Mouse (Mus musculus) liver, embryonic 14.5 days (tissue): ENCODE data around the gene Dab2. TPM values are rescaled to one million over a fixed set of nuclear protein-coding genes. Genes with fewer than 3 reads are reported as not detected.
A peak's percentile ranks its signal among the peaks of the same experiment; 100 is the strongest.

Source experiments
- ATAC-seq: fragments of 200-750 bp; cut with Nextera tagmentation; 2 replicates; pipeline ENCODE4 v1.8.0; 2017; ENCODE audit warnings: moderate number of reproducible peaks, mild to moderate bottlenecking, moderate library complexity; ENCODE audit not compliant: insufficient read depth
- DNase-seq, 3 experiments: peaks; one replicate each; pipeline ENCODE4 v3.0.0-alpha.2; 2012 to 2013; ENCODE audit warnings: low read depth in 3 of 3, low spot score in 3 of 3
- H3K27ac ChIP-seq: fragments of 300-500 bp; sonication (generic); 2 replicates; pipeline ENCODE4 v1.5.1; 2014; ENCODE audit warnings: moderate library complexity, mild to moderate bottlenecking, control low read depth, inconsistent platforms
- H3K27me3 ChIP-seq: fragments of 300-500 bp; sonication (generic); 2 replicates; pipeline ENCODE4 v1.6.1; 2014; ENCODE audit warnings: mild to moderate bottlenecking, low read length, moderate library complexity; ENCODE audit not compliant: control insufficient read depth, insufficient read depth
- H3K36me3 ChIP-seq: fragments of 300-500 bp; sonication (generic); replicated peaks from 2 replicates; pipeline ENCODE4 v1.6.1; 2014; ENCODE audit warnings: low read depth; ENCODE audit not compliant: control insufficient read depth, insufficient read depth
- H3K4me1 ChIP-seq, 2 experiments: fragments of 200-500 bp in 1 of 2; fragments of 300-500 bp in 1 of 2; sonication (generic) in 1 of 2; replicated peaks; 2 replicates each; pipeline ENCODE4 v1.6.1; 2012 to 2014; ENCODE audit warnings: antibody characterized with exemption in 1 of 2, inconsistent platforms in 1 of 2, low read length in 1 of 2; ENCODE audit not compliant: control insufficient read depth in 2 of 2, insufficient read depth in 2 of 2
- H3K4me2 ChIP-seq: fragments of 300-500 bp; sonication (generic); 2 replicates; pipeline ENCODE4 v1.6.1; 2014; ENCODE audit warnings: low read depth, mild to moderate bottlenecking, control low read depth, moderate library complexity
- H3K4me3 ChIP-seq, 2 experiments: fragments of 200-500 bp in 1 of 2; fragments of 300-500 bp in 1 of 2; sonication (generic) in 1 of 2; 2 replicates each; pipeline ENCODE4 v1.5.1; 2012 to 2014; ENCODE audit warnings: low read depth in 2 of 2, low read length in 2 of 2, mild to moderate bottlenecking in 2 of 2, control low read depth in 1 of 2, inconsistent platforms in 1 of 2, moderate library complexity in 1 of 2; ENCODE audit not compliant: insufficient read depth in 1 of 2
- H3K9ac ChIP-seq: fragments of 300-500 bp; sonication (generic); replicated peaks from 2 replicates; pipeline ENCODE4 v1.6.1; 2014; ENCODE audit warnings: mild to moderate bottlenecking, control low read depth, moderate library complexity
- H3K9me3 ChIP-seq: fragments of 300-500 bp; sonication (generic); 2 replicates; pipeline ENCODE4 v1.6.1; 2016; ENCODE audit warnings: low read length, mixed read lengths; ENCODE audit not compliant: control insufficient read depth
- CTCF ChIP-seq: IDR thresholded peaks from 2 replicates; pipeline ENCODE4 v1.5.1; 2016; ENCODE audit warnings: antibody characterized with exemption, low read depth, control low read depth
- EP300 ChIP-seq: IDR thresholded peaks from 2 replicates; pipeline ENCODE4 v1.6.1; 2016; ENCODE audit warnings: antibody characterized with exemption, low read depth
- WGBS: fragments of 180-500 bp; shearing (Covaris S2); extraction: QIAGEN DNeasy Blood & Tissue Kit; methylation state at CpG from one replicate; pipeline ENCODE4 v1.1.7; 2014; ENCODE audit not compliant: insufficient replicate concordance; 5-methylcytosine and 5-hydroxymethylcytosine counted together
- polyA plus RNA-seq, 2 experiments: library from polyadenylated mRNA; depleted of rRNA in 1 of 2; stranded (reverse) in 1 of 2; unstranded in 1 of 2; fragments of >200 nt; fragmentation: Nextera tagmentation in 1 of 2; extraction: Ambion mirVana in 1 of 2; gene quantifications; 2 replicates each; pipeline versions ENCODE4 v1.2.1 to v1.2.3; 2012 to 2014

The Dab2 gene
- polyA plus RNA-seq, 2 experiments, result 7.5 to 9.5 TPM

DNA sequence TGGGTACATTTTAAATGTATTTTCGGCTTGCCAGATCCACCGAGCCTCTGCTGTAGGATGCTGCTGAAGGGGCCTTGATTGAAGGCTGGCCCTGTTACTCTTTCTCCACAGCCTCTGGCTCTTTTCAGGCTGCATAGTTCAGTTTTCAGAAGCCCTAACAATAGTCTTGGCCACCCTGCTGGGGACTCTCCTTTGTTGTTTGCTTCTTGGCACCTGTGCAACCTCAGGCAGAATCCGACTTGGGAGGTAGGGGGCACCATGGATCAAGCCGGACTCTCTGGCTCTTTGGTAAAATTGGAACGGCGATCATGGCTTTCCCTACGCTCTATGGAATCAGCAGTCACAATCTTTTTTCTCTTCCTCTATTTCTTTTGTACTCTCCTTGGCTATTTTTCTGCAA lies 132.2 kb downstream of the Dab2 start:
- WGBS, result 69% methylated on average over 7 of the region's 7 CpGs
- Histone ChIP-seq H3K4me1 (no peaks in the 10 kb centered on the region), H3K4me2 (no peak overlapping the region), H3K9ac (no peak overlapping the region), H3K27me3 (no peaks in the 10 kb centered on the region), H3K27ac (no peak overlapping the region), H3K4me3 (no peak overlapping the region), H3K9me3 (no peaks in the 10 kb centered on the region), H3K36me3 (no peaks in the 10 kb centered on the region)
- TF ChIP-seq EP300 (no peak), CTCF (no peak)
- no peak for DNase-seq
- no peak for ATAC-seq

DNA sequence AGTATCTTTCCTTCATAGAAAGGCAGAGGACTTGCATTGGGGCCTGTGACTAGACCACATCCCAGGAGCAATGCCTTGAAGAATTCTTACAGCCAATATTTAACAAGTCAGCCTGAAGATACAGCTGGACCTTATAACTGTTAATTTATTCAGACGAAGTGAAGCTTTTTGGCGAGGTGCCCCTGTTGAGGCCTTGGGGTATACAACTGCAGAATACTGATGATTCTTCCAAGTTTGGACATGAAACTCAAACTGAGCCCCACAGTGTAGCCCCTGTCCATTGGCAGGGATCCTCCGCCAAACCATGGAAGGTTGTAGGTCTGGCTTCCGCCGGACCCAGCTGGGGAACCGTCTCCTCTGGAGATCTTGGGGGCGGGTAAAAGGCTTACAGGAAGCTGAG lies 132.8 kb downstream of the Dab2 start:
- Histone ChIP-seq H3K27me3 (no peaks in the 10 kb centered on the region), H3K4me1 (no peaks in the 10 kb centered on the region), H3K4me3 (no peak overlapping the region), H3K9ac (no peak overlapping the region), H3K4me2 (no peak overlapping the region), H3K9me3 (no peaks in the 10 kb centered on the region), H3K36me3 (no peaks in the 10 kb centered on the region), H3K27ac (no peak overlapping the region)
- TF ChIP-seq EP300 (no peak), CTCF (no peak)
- WGBS, result 74% methylated on average over 7 of the region's 7 CpGs
- ATAC-seq (no peak), DNase-seq (no peak)

DNA sequence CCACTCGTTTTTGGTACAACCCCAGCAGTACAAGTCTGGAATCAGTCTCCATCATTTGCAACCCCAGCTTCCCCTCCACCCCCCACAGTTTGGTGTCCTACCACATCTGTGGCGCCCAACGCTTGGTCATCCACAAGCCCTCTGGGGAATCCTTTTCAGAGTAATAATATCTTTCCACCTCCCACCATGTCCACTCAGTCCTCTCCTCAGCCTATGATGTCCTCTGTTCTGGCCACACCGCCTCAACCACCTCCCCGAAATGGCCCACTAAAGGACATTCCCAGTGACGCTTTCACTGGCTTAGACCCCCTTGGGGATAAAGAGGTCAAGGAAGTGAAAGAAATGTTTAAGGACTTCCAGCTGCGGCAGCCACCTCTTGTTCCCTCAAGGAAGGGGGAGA lies 135.7 kb downstream of the Dab2 start:
- DNase-seq (no peak), ATAC-seq (no peak)
- Histone ChIP-seq H3K4me3 (no peak overlapping the region), H3K27ac (no peak overlapping the region), H3K27me3 (no peaks in the 10 kb centered on the region), H3K4me1 (no peaks in the 10 kb centered on the region), H3K9me3 (no peaks in the 10 kb centered on the region), H3K4me2 (no peak overlapping the region), H3K36me3 (no peaks in the 10 kb centered on the region), H3K9ac (no peak overlapping the region)
- no peak for TF ChIP-seq CTCF
- no peak for TF ChIP-seq EP300
- 68% methylated on average over 7 of the region's 7 CpGs for WGBS

DNA sequence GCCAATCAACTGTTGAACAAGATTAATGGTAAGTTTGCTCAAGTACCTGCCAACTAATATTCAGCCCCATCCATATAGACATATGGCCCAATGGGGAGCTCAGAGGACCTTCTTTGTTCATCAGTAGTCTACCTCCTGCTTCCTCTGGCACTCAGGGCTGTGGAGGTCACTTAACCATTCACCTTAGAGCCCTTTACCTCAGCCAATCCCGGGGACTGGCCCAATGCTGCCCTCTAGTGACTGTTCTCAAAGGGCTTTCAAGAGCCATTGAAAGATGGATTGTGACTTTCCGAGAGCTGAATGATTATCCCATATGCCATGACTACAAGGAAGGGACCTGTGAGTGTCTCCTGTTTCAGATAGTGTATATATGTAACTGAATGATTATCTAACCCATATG lies 136.2 kb downstream of the Dab2 start:
- ATAC-seq (no peak), DNase-seq (no peak)
- TF ChIP-seq EP300 (no peak), CTCF (peak; percentile 63)
- H3K27ac ChIP-seq, result no peak overlapping the region
- H3K9me3 ChIP-seq, result no peaks in the 10 kb centered on the region
- 40% methylated on average over 2 of the region's 2 CpGs for WGBS
- no peak overlapping the region for H3K4me3 ChIP-seq
- no peak overlapping the region for H3K9ac ChIP-seq
- H3K27me3 ChIP-seq, result no peaks in the 10 kb centered on the region
- H3K4me2 ChIP-seq, result no peak overlapping the region
- H3K36me3 ChIP-seq, result no peaks in the 10 kb centered on the region
- no peaks in the 10 kb centered on the region for H3K4me1 ChIP-seq

DNA sequence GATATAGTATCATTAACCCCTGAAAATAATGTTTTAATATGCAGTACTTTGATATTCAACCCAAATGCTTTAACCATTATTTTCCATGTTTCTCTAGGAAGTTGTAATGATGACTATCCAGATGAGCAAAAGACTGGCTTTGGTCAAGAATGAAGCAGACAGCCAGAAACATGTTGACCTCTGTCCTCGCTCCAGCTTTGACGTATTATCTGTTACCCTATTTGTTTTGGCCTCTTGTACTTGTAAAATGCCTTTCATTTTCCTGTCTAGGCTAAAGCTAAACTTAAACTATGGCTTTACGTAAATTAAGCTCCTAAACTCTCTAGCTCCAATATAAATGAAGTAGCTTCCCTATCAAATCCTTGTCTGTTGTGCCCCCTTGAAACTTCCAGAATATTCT lies 139.1 kb downstream of the Dab2 start:
- Histone ChIP-seq H3K9ac (no peak overlapping the region), H3K27ac (no peak overlapping the region)
- no peak for DNase-seq

DNA sequence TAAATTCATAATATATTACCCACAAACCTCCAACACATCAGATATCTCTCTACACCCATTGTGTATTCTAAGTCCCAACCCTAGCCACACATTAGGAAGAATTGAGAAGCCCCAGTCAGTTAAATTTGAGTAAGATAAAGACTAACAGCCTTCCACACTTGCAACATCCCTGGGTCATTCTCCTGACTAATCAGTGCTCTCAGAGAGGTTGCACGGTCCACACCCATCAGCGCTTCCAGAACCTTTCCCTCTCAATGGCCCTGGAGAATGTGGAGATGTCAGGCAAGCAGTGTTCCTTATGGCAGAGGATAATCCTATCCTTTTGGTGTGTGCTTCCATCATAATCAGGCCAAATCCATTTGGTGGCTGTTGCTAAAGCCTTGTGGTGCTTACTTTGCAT lies 144.9 kb downstream of the Dab2 start:
- H3K9ac ChIP-seq, result no peak overlapping the region
- TF ChIP-seq EP300 (no peak), CTCF (no peak)
- H3K4me2 ChIP-seq, result no peak overlapping the region
- DNase-seq (no peak), ATAC-seq (no peak)
- H3K27ac ChIP-seq, result no peak overlapping the region
- no peaks in the 10 kb centered on the region for H3K36me3 ChIP-seq
- H3K9me3 ChIP-seq, result no peaks in the 10 kb centered on the region
- no peaks in the 10 kb centered on the region for H3K27me3 ChIP-seq
- WGBS, result 69% methylated on average over 2 of the region's 2 CpGs
- no peak overlapping the region for H3K4me3 ChIP-seq
- no peaks in the 10 kb centered on the region; a peak in 1 of 4 replicates for H3K4me1 ChIP-seq

More for the DNA sequence above, 139.1 kb downstream of the Dab2 start:
- H3K4me3 ChIP-seq, result no peak overlapping the region
- H3K4me2 ChIP-seq, result no peak overlapping the region
- H3K27me3 ChIP-seq, result no peaks in the 10 kb centered on the region
- no peak for ATAC-seq
- TF ChIP-seq EP300 (no peak), CTCF (no peak)
- WGBS, result 74% methylated on average over 3 of the region's 3 CpGs
- H3K36me3 ChIP-seq, result no peaks in the 10 kb centered on the region
- H3K9me3 ChIP-seq, result no peaks in the 10 kb centered on the region
- H3K4me1 ChIP-seq, result no peaks in the 10 kb centered on the region
